Mouse (Mus musculus) monocyte, adult 2 months (primary cell): Measurements from ENCODE around the gene Nbl1.

Experiments used
- DNase-seq, 2 experiments: peaks; one replicate each; pipeline ENCODE4 v3.0.0; 2022; ENCODE audit warnings: low spot score in 2 of 2, low read depth in 1 of 2

Nbl1 gene

DNA sequence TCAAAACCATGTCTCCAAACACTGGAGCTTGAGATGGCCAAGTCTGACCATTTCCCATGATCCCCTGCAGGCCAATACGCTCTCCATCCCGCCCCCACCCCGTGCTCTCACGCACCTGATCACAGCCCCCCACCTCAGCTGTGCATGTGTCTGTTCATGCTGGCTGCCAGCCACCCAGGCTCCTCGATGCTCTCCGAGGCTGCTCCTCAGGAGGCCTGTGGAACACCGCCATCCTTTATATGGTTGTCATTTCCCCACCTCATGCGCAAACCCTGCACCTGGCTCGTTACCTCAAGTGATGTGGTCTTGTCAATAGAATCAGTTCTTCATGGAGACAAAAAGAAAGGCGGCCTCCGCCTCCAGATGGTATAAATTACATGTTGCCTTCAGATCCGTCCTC, 60.3 kb downstream of the Nbl1 start:
- DNase-seq, result no peak
